Mouse (Mus musculus) lung, postnatal 0 days (tissue): Measurements from ENCODE around the gene Setd5. TPM values are rescaled to one million over a fixed set of nuclear protein-coding genes. Genes with fewer than 3 reads are reported as not detected.

Source experiments
- ATAC-seq: fragments of 200-750 bp; cut with Nextera tagmentation; 2 replicates; pipeline ENCODE4 v1.8.0; 2017; ENCODE audit warnings: moderate library complexity
- DNase-seq: peaks from one replicate; pipeline ENCODE4 v3.0.0-alpha.2; 2016; ENCODE audit warnings: low spot score
- H3K27ac ChIP-seq: fragments of 300-500 bp; sonication (generic); 2 replicates; pipeline ENCODE4 v1.5.1; 2014; ENCODE audit warnings: antibody characterized with exemption, mild to moderate bottlenecking, low read length, mixed read lengths
- H3K27me3 ChIP-seq: fragments of 300-500 bp; sonication (generic); replicated peaks from 2 replicates; pipeline ENCODE4 v1.6.1; 2014; ENCODE audit warnings: low read length, mixed read lengths; ENCODE audit not compliant: insufficient read depth
- H3K36me3 ChIP-seq: fragments of 300-500 bp; sonication (generic); 2 replicates; pipeline ENCODE4 v1.6.1; 2014; ENCODE audit warnings: low read length, mixed read lengths; ENCODE audit not compliant: insufficient read depth
- H3K4me1 ChIP-seq: fragments of 300-500 bp; sonication (generic); 2 replicates; pipeline ENCODE4 v1.6.1; 2014; ENCODE audit warnings: antibody characterized with exemption, low read depth, low read length, mixed read lengths; ENCODE audit not compliant: insufficient read depth
- H3K4me2 ChIP-seq: fragments of 300-500 bp; sonication (generic); replicated peaks from 2 replicates; pipeline ENCODE4 v1.6.1; 2014; ENCODE audit warnings: low read depth, mild to moderate bottlenecking, low read length, moderate library complexity, mixed read lengths
- H3K4me3 ChIP-seq: fragments of 300-500 bp; sonication (generic); 2 replicates; pipeline ENCODE4 v1.5.1; 2014; ENCODE audit warnings: low read depth, low read length
- H3K9ac ChIP-seq: fragments of 300-500 bp; sonication (generic); replicated peaks from 2 replicates; pipeline ENCODE4 v1.6.1; 2014; ENCODE audit warnings: low read depth, mild to moderate bottlenecking
- H3K9me3 ChIP-seq: fragments of 300-500 bp; sonication (generic); 2 replicates; pipeline ENCODE4 v1.6.1; 2016; ENCODE audit warnings: low read length, mixed read lengths
- CTCF ChIP-seq: IDR thresholded peaks from 2 replicates; pipeline ENCODE4 v1.5.1; 2016; ENCODE audit warnings: antibody characterized with exemption, mild to moderate bottlenecking
- EP300 ChIP-seq: IDR thresholded peaks from 2 replicates; pipeline ENCODE4 v1.6.1; 2016; ENCODE audit warnings: antibody characterized with exemption, mild to moderate bottlenecking, control low read depth
- WGBS: fragments of 180-500 bp; shearing (Covaris S2); extraction: QIAGEN DNeasy Blood & Tissue Kit; methylation state at CpG from one replicate; pipeline ENCODE4 v1.1.7; 2014; 5-methylcytosine and 5-hydroxymethylcytosine counted together
- polyA plus RNA-seq: library from polyadenylated mRNA; unstranded; fragments of >200 nt; fragmentation: Nextera tagmentation; extraction: Ambion mirVana; gene quantifications from 2 replicates; pipeline ENCODE4 v1.2.1, GENCODE M21; 2015

The Setd5 gene
- polyA plus RNA-seq, 1 experiment from 2014 or later: 44.2 TPM

GRCm38 (mm10) chr6:113041215-113041990 is 35.8 kb upstream of the Setd5 start:
- H3K27ac ChIP-seq: no peak overlapping the region
- H3K36me3 ChIP-seq: no peaks in the 10 kb centered on the region
- no peak for ATAC-seq
- WGBS: 73% methylated on average over 11 of the region's 11 CpGs
- H3K9me3 ChIP-seq: no peaks in the 10 kb centered on the region
- TF ChIP-seq EP300: no peak
- TF ChIP-seq CTCF: no peak
- H3K4me3 ChIP-seq: no peak overlapping the region
- H3K4me2 ChIP-seq: no peak overlapping the region
- no peak overlapping the region for H3K9ac ChIP-seq
- DNase-seq: no peak
- H3K4me1 ChIP-seq: peaks cover 8% of the 10 kb centered on the region; the same call in 1 of the 2 replicates
- no peaks in the 10 kb centered on the region for H3K27me3 ChIP-seq

- H3K9me3 ChIP-seq: no peaks in the 10 kb centered on the region
- peak; percentile 34 for DNase-seq
These were observed 31.6 kb upstream of the Setd5 start for GRCm38 (mm10) chr6:113045575-113045974.

GRCm38 (mm10) chr6:113046041-113046975 is 30.9 kb upstream of the Setd5 start, which contains the start of gene Thumpd3:
Gene Thumpd3 (plus strand): TSS chr6:113046225.
- 1% methylated on average over 59 of the region's 59 CpGs for WGBS
- H3K9ac ChIP-seq: peak within 1 kb of the TSS; percentile 77
- H3K4me1 ChIP-seq: peaks cover 8% of the 10 kb centered on the region; the same call in 1 of the 2 replicates
- 0 out of 2 replicates have a peak, but pooled peaks cover 2% of the 10 kb centered on the region for H3K36me3 ChIP-seq
- H3K9me3 ChIP-seq: no peaks in the 10 kb centered on the region
- no peaks in the 10 kb centered on the region for H3K27me3 ChIP-seq
- peak; percentile 74 for TF ChIP-seq EP300
- peak; percentile 31 for TF ChIP-seq CTCF
- H3K27ac ChIP-seq: peak within 1 kb of the TSS; percentile 96
- peak within 1 kb of the TSS; percentile 62 for H3K4me3 ChIP-seq
- DNase-seq (peak; percentile 99), ATAC-seq (peak; percentile 100)
- peak within 1 kb of the TSS; percentile 87 for H3K4me2 ChIP-seq

More at GRCm38 (mm10) chr6:113045575-113045974, 31.6 kb upstream of the Setd5 start:
- peak overlapping the region; percentile 48 for H3K9ac ChIP-seq
- peaks cover 8% of the 10 kb centered on the region; the same call in 1 of the 2 replicates for H3K4me1 ChIP-seq
- peak overlapping the region; percentile 62 for H3K4me3 ChIP-seq
- peak overlapping the region; percentile 87 for H3K4me2 ChIP-seq
- H3K36me3 ChIP-seq: no peaks in the 10 kb centered on the region
- peak overlapping the region; percentile 96 for H3K27ac ChIP-seq
- WGBS: under 1% methylated on average over 11 of the region's 11 CpGs
- peak; percentile 13 for ATAC-seq
- H3K27me3 ChIP-seq: no peaks in the 10 kb centered on the region
- no peak for TF ChIP-seq CTCF
- no peak for TF ChIP-seq EP300

- Histone ChIP-seq H3K9ac (peak overlapping the region; percentile 77), H3K36me3 (0 out of 2 replicates have a peak, but pooled peaks cover 6% of the 10 kb centered on the region), H3K27me3 (no peaks in the 10 kb centered on the region), H3K9me3 (no peaks in the 10 kb centered on the region), H3K4me3 (peak overlapping the region; percentile 62), H3K4me1 (peaks cover 8% of the 10 kb centered on the region; the same call in 1 of the 2 replicates), H3K4me2 (peak overlapping the region; percentile 87), H3K27ac (peak overlapping the region; percentile 96)
- WGBS: 40% methylated on average over 15 of the region's 15 CpGs
- ATAC-seq (no peak), DNase-seq (peak; percentile 19)
- TF ChIP-seq CTCF (no peak), EP300 (no peak)
These were observed 30.0 kb upstream of the Setd5 start for GRCm38 (mm10) chr6:113047016-113047746.

- H3K4me3 ChIP-seq: no peak overlapping the region
- no peak for TF ChIP-seq EP300
- TF ChIP-seq CTCF: no peak
- 0 out of 2 replicates have a peak, but pooled peaks cover 6% of the 10 kb centered on the region for H3K36me3 ChIP-seq
- no peak for ATAC-seq
- no peak overlapping the region for H3K4me2 ChIP-seq
- no peak overlapping the region for H3K9ac ChIP-seq
- no peaks in the 10 kb centered on the region for H3K9me3 ChIP-seq
- 94% methylated on average over 2 of the region's 2 CpGs for WGBS
- no peak for DNase-seq
- no peak overlapping the region for H3K27ac ChIP-seq
- no peaks in the 10 kb centered on the region for H3K27me3 ChIP-seq
- peaks cover 8% of the 10 kb centered on the region; the same call in 1 of the 2 replicates for H3K4me1 ChIP-seq
These were observed 28.8 kb upstream of the Setd5 start for GRCm38 (mm10) chr6:113048371-113048770.
